Mouse (Mus musculus): ENCODE data around the gene Fbxl8. TPM values are rescaled to one million over a fixed set of nuclear protein-coding genes. Genes with fewer than 3 reads are reported as not detected.

Gene Fbxl8
- polyA plus RNA-seq, 1 experiment from 2014 or later: 1.2 TPM

- DNase-seq (ENCODE audit: low spot score) (no peak), ATAC-seq (ENCODE audit: low FRiP score) (no peak)
- peak overlapping the region; percentile 3; the same call in 1 of the 2 replicates for H3K4me3 ChIP-seq (replicated peaks; ENCODE audit: low read length)
- H3K36me3 ChIP-seq (replicated peaks; ENCODE audit: control insufficient read depth, insufficient read depth): peaks cover 9% of the 10 kb centered on the region
- 0 out of 2 replicates have a peak overlapping the region, but pooled peaks have one; percentile 20 for H3K27ac ChIP-seq
- peaks cover 27% of the 10 kb centered on the region for H3K4me1 ChIP-seq (replicated peaks; ENCODE audit: control insufficient read depth, insufficient read depth, low read length)
- H3K9ac ChIP-seq: peak overlapping the region; percentile 6; the same call in 1 of the 2 replicates
- H3K4me2 ChIP-seq (replicated peaks): no peak overlapping the region
- no peaks in the 10 kb centered on the region for H3K9me3 ChIP-seq (ENCODE audit: control insufficient read depth, low read length)
- 0 out of 2 replicates have a peak, but pooled peaks cover 6% of the 10 kb centered on the region for H3K27me3 ChIP-seq (ENCODE audit: control insufficient read depth, insufficient read depth, low read length)
- 70% methylated on average over 11 of the region's 11 CpGs for WGBS
Measured at GRCm38 (mm10) chr8:105295256-105295655, 30.8 kb downstream of the Fbxl8 start.

DNA sequence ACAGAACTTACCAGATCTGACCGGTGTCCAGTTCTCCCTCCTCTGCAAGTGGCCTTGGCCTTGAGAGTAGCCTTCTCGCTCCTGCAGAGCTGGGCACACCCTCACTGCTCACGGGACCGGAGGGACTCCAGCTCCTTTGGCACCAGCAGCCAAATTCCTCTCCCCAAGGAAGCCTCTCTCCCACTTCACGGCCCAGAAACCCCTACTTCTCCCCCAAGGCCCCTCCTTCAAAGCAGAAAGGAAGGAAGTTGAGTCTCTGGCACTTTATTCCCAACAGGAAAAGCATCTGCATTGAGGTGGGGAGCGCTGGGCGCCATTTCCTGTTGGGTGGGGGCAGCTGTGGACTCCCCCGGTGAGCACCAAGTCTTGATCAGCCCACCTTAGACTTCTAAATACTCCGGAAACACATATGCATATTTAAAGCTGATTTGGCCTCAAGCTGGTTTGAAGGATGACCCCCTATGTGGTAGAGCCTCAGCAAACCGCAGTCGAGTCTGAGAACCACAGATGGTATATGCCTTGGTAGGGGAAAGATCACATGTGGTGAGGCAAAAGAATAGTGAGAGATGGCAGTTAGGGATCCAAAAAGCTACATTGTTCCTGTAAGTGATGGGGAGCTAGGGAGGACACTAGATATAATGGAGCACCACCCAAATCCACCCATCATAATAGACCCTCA lies 31.6 kb downstream of the Fbxl8 start, which contains the start of gene Exoc3l:
Gene Exoc3l (minus strand): TSS at position 207 of the 679 bp plus-strand sequence.
- H3K27ac ChIP-seq: 0 out of 2 replicates have a peak within 1 kb of the TSS, but pooled peaks have one; percentile 20
- H3K9ac ChIP-seq: peak within 1 kb of the TSS; percentile 91
- DNase-seq (ENCODE audit: low spot score) (no peak), ATAC-seq (ENCODE audit: low FRiP score) (no peak)
- no peaks in the 10 kb centered on the region for H3K9me3 ChIP-seq (ENCODE audit: control insufficient read depth, low read length)
- peaks cover 17% of the 10 kb centered on the region for H3K36me3 ChIP-seq (replicated peaks; ENCODE audit: control insufficient read depth, insufficient read depth)
- H3K27me3 ChIP-seq (ENCODE audit: control insufficient read depth, insufficient read depth, low read length): no peaks in the 10 kb centered on the region
- WGBS: 68% methylated on average over 11 of the region's 11 CpGs
- peak within 1 kb of the TSS; percentile 86 for H3K4me2 ChIP-seq (replicated peaks)
- peaks cover 19% of the 10 kb centered on the region for H3K4me1 ChIP-seq (replicated peaks; ENCODE audit: control insufficient read depth, insufficient read depth, low read length)
- H3K4me3 ChIP-seq (replicated peaks; ENCODE audit: low read length): peak within 1 kb of the TSS; percentile 3; the same call in 1 of the 2 replicates

- Histone ChIP-seq H3K4me2 (replicated peaks) (peak within 1 kb of the TSS; percentile 86), H3K9me3 (ENCODE audit: control insufficient read depth, low read length) (no peaks in the 10 kb centered on the region), H3K27me3 (ENCODE audit: control insufficient read depth, insufficient read depth, low read length) (no peaks in the 10 kb centered on the region), H3K27ac (peak within 1 kb of the TSS; percentile 56; the same call in 1 of the 2 replicates), H3K9ac (peak within 1 kb of the TSS; percentile 91), H3K36me3 (replicated peaks; ENCODE audit: control insufficient read depth, insufficient read depth) (peaks cover 33% of the 10 kb centered on the region), H3K4me1 (replicated peaks; ENCODE audit: control insufficient read depth, insufficient read depth, low read length) (peaks cover 17% of the 10 kb centered on the region), H3K4me3 (replicated peaks; ENCODE audit: low read length) (peak within 1 kb of the TSS; percentile 91)
- DNase-seq (ENCODE audit: low spot score) (peak; percentile 91), ATAC-seq (ENCODE audit: low FRiP score) (peak; percentile 90)
- under 1% methylated on average over 54 of the region's 58 CpGs for WGBS
Measured at GRCm38 (mm10) chr8:105297511-105298192, 33.2 kb downstream of the Fbxl8 start, which contains the start of gene E2f4. Gene E2f4 (plus strand): TSS chr8:105297663.

DNA sequence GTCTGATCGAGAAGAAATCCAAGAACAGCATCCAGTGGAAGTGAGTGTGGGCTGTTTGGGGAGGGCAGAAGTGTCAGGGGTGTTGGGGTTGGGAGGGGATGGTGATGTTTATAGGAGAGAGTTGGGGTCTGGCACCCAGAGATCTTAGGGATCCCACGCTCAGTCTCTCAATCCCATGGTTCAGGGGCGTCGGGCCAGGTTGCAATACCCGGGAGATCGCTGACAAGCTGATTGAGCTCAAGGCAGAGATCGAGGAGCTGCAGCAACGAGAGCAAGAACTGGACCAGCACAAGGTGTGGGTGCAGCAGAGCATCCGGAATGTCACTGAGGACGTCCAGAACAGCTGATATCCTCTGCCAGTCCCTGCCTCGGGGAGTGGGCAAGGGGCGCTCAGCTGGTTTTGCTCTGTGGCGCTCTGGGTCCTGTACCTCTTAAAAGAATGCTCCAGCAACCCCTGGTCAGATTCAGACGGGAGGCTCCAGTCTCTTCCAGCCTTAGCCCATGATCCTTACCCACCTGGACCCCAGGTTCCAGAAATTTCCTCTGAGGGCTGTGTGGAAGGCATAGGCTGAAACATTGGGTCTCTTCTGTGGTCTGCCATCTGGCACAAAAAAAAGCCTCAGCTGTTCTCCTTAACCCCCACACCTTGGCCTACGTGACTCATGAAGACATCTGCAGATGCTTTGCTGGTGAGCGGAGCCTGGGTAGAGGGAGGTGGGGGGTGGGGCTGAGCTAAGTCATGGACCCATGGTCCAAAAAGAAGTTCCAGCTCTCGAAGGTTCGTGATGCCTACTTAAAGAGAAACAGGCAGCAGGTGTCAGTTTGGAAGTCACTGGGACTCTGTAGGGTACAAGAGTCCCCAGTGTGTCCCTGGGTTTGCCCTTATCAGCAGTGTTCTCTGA lies 34.2 kb downstream of the Fbxl8 start:
- no peak for DNase-seq (ENCODE audit: low spot score)
- peaks cover 42% of the 10 kb centered on the region for H3K36me3 ChIP-seq (replicated peaks; ENCODE audit: control insufficient read depth, insufficient read depth)
- 65% methylated on average over 18 of the region's 18 CpGs for WGBS
- H3K27ac ChIP-seq: no peak overlapping the region
- peak overlapping the region; percentile 86 for H3K4me2 ChIP-seq (replicated peaks)
- no peak for ATAC-seq (ENCODE audit: low FRiP score)
- H3K9ac ChIP-seq: peak overlapping the region; percentile 91
- no peaks in the 10 kb centered on the region for H3K9me3 ChIP-seq (ENCODE audit: control insufficient read depth, low read length)
- H3K4me1 ChIP-seq (replicated peaks; ENCODE audit: control insufficient read depth, insufficient read depth, low read length): peaks cover 17% of the 10 kb centered on the region
- H3K27me3 ChIP-seq (ENCODE audit: control insufficient read depth, insufficient read depth, low read length): no peaks in the 10 kb centered on the region
- H3K4me3 ChIP-seq (replicated peaks; ENCODE audit: low read length): peak overlapping the region; percentile 91

DNA sequence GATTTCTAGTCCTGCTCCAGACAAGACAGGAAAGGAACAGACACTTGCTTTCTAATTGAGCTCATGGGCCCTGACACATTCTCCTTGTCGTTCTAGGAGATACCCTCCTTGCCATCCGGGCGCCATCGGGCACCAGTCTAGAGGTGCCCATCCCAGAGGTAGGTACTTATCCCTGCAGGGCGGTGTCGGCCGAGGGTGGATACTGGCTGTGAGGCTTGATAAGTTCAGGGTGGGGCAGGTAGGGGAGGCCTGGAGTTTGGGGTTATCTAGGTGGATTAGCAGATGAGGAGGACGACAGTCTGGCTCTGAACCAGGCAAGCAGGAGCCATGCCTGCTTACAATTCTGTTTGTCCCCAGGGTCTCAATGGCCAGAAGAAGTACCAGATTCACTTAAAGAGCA lies 35.5 kb downstream of the Fbxl8 start:
- Histone ChIP-seq H3K4me3 (replicated peaks; ENCODE audit: low read length) (no peak overlapping the region), H3K4me1 (replicated peaks; ENCODE audit: control insufficient read depth, insufficient read depth, low read length) (peaks cover 17% of the 10 kb centered on the region), H3K27ac (no peak overlapping the region), H3K27me3 (ENCODE audit: control insufficient read depth, insufficient read depth, low read length) (no peaks in the 10 kb centered on the region), H3K36me3 (replicated peaks; ENCODE audit: control insufficient read depth, insufficient read depth) (peaks cover 56% of the 10 kb centered on the region), H3K9me3 (ENCODE audit: control insufficient read depth, low read length) (no peaks in the 10 kb centered on the region), H3K9ac (no peak overlapping the region), H3K4me2 (replicated peaks) (no peak overlapping the region)
- 96% methylated on average over 8 of the region's 8 CpGs for WGBS
- ATAC-seq (ENCODE audit: low FRiP score): no peak
- no peak for DNase-seq (ENCODE audit: low spot score)

DNA sequence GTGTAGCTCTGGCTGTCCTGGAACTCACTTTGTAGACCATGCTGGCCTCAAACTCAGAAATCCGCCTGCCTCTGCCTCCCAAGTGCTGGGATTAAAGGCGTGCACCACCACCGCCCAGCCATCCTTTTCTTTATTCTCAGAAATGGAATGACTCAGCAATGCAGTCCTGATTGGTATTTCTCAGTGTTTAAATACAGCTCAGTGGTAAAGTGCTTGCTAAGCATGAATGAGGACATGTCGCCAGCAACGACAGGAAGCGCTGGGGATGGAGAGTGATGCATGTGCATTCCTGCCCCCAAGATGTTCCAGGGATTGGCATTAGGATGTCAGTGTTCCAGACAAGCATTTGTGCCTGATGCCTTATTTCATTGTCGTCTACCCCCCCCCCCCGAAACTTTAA lies 38.9 kb downstream of the Fbxl8 start:
- H3K9ac ChIP-seq: no peak overlapping the region
- DNase-seq (ENCODE audit: low spot score) (no peak), ATAC-seq (ENCODE audit: low FRiP score) (no peak)
- peaks cover 77% of the 10 kb centered on the region for H3K36me3 ChIP-seq (replicated peaks; ENCODE audit: control insufficient read depth, insufficient read depth)
- H3K27me3 ChIP-seq (ENCODE audit: control insufficient read depth, insufficient read depth, low read length): no peaks in the 10 kb centered on the region
- peaks cover 18% of the 10 kb centered on the region for H3K4me1 ChIP-seq (replicated peaks; ENCODE audit: control insufficient read depth, insufficient read depth, low read length)
- no peak overlapping the region for H3K4me2 ChIP-seq (replicated peaks)
- no peak overlapping the region for H3K27ac ChIP-seq
- 87% methylated on average over 8 of the region's 8 CpGs for WGBS
- no peaks in the 10 kb centered on the region for H3K9me3 ChIP-seq (ENCODE audit: control insufficient read depth, low read length)
- H3K4me3 ChIP-seq (replicated peaks; ENCODE audit: low read length): no peak overlapping the region

- Histone ChIP-seq H3K4me2 (replicated peaks) (no peak overlapping the region), H3K27ac (no peak overlapping the region), H3K9me3 (ENCODE audit: control insufficient read depth, low read length) (no peaks in the 10 kb centered on the region), H3K4me1 (replicated peaks; ENCODE audit: control insufficient read depth, insufficient read depth, low read length) (peaks cover 13% of the 10 kb centered on the region), H3K36me3 (replicated peaks; ENCODE audit: control insufficient read depth, insufficient read depth) (peaks cover 82% of the 10 kb centered on the region), H3K4me3 (replicated peaks; ENCODE audit: low read length) (no peak overlapping the region), H3K9ac (no peak overlapping the region), H3K27me3 (ENCODE audit: control insufficient read depth, insufficient read depth, low read length) (no peaks in the 10 kb centered on the region)
- ATAC-seq (ENCODE audit: low FRiP score) (no peak), DNase-seq (ENCODE audit: low spot score) (no peak)
- 84% methylated on average over 9 of the region's 9 CpGs for WGBS
Measured at GRCm38 (mm10) chr8:105303874-105304273, 39.4 kb downstream of the Fbxl8 start.

GRCm38 (mm10) chr8:105304325-105305210 lies 40.1 kb downstream of the Fbxl8 start:
- Histone ChIP-seq H3K4me3 (replicated peaks; ENCODE audit: low read length) (no peak overlapping the region), H3K9me3 (ENCODE audit: control insufficient read depth, low read length) (no peaks in the 10 kb centered on the region), H3K4me1 (replicated peaks; ENCODE audit: control insufficient read depth, insufficient read depth, low read length) (peaks cover 10% of the 10 kb centered on the region), H3K36me3 (replicated peaks; ENCODE audit: control insufficient read depth, insufficient read depth) (peaks cover 87% of the 10 kb centered on the region), H3K27ac (peak overlapping the region; percentile 16; the same call in 1 of the 2 replicates), H3K9ac (no peak overlapping the region), H3K27me3 (ENCODE audit: control insufficient read depth, insufficient read depth, low read length) (no peaks in the 10 kb centered on the region), H3K4me2 (replicated peaks) (no peak overlapping the region)
- ATAC-seq (ENCODE audit: low FRiP score) (no peak; the same call in 1 of the 2 replicates), DNase-seq (ENCODE audit: low spot score) (no peak)
- whole genome bisulfite sequencing: 68% methylated on average over 9 of the region's 9 CpGs

Data from hindbrain, embryonic 14.5 days (tissue).